Mouse (Mus musculus) ES-E14 (cell line): ENCODE measurements at regions not wholly inside any gene's neighbourhood (a gene's known extent, or its start where the extent isn't known, plus 50 kb on each side); places are given as distances from the start of the nearest gene placed in this dataset.
"Not testable (repeated sequence)": the region's sequence is repeated elsewhere in the genome, so short reads cannot be mapped to it uniquely, and the experiment has no call there.

Source experiments
- DNase-seq: peaks from one replicate; pipeline ENCODE4 v3.0.0-alpha.2; 2013; ENCODE audit warnings: low read depth, low spot score
- H3K27ac ChIP-seq: 2 replicates; pipeline ENCODE4 v1.5.1; 2012; ENCODE audit warnings: low read depth, mild to moderate bottlenecking, low read length, moderate library complexity, mixed read lengths; ENCODE audit not compliant: poor library complexity, insufficient read depth, severe bottlenecking
- H3K36me3 ChIP-seq: 2 replicates; pipeline ENCODE4 v1.6.1; 2012; ENCODE audit warnings: mild to moderate bottlenecking, low read length, moderate library complexity, mixed read lengths; ENCODE audit not compliant: control insufficient read depth, poor library complexity, insufficient read depth, severe bottlenecking
- H3K4me1 ChIP-seq, 2 experiments: fragments of 150-350 bp in 1 of 2; sonication (generic) in 1 of 2; 2 replicates each; pipeline ENCODE4 v1.6.1; 2012; ENCODE audit warnings: low read length in 2 of 2, mild to moderate bottlenecking in 1 of 2, mixed read lengths in 1 of 2; ENCODE audit not compliant: control insufficient read depth in 2 of 2, insufficient read depth in 2 of 2, poor library complexity in 1 of 2
- H3K4me3 ChIP-seq, 2 experiments: fragments of 150-350 bp in 1 of 2; sonication (generic) in 1 of 2; 2 replicates each; pipeline ENCODE4 v1.5.1; 2012; ENCODE audit warnings: low read length in 2 of 2, low read depth in 1 of 2, mild to moderate bottlenecking in 1 of 2, mixed read lengths in 1 of 2; ENCODE audit not compliant: insufficient read depth in 1 of 2, poor library complexity in 1 of 2, severe bottlenecking in 1 of 2
- H3K9ac ChIP-seq: 2 replicates; pipeline ENCODE4 v1.6.1; 2012; ENCODE audit warnings: low read depth, mild to moderate bottlenecking, low read length, mixed read lengths; ENCODE audit not compliant: poor library complexity, insufficient read depth, severe bottlenecking
- H3K9me3 ChIP-seq: fragments of 150-350 bp; sonication (generic); 2 replicates; pipeline ENCODE4 v1.6.1; 2012; ENCODE audit warnings: low read depth, mild to moderate bottlenecking, low read length; ENCODE audit not compliant: control insufficient read depth, insufficient read depth
- CHD2 ChIP-seq: IDR thresholded peaks from 2 replicates; pipeline ENCODE4 v1.6.1; 2014; ENCODE audit warnings: mild to moderate bottlenecking, low read depth, low read length, inconsistent platforms
- HCFC1 ChIP-seq: IDR thresholded peaks from 2 replicates; pipeline ENCODE4 v1.6.1; 2012; ENCODE audit warnings: low read length, inconsistent platforms, borderline replicate concordance; ENCODE audit not compliant: insufficient read depth
- MAFK ChIP-seq: IDR thresholded peaks from 2 replicates; pipeline ENCODE4 v1.6.1; 2014; ENCODE audit warnings: mild to moderate bottlenecking, low read depth, low read length, inconsistent platforms; ENCODE audit not compliant: insufficient read depth
- ZC3H11A ChIP-seq: IDR thresholded peaks from 2 replicates; pipeline ENCODE4 v1.6.1; 2012; ENCODE audit warnings: low read depth, mild to moderate bottlenecking, inconsistent platforms, low read length, borderline replicate concordance
- ZNF384 ChIP-seq: IDR thresholded peaks from 2 replicates; pipeline ENCODE4 v1.6.1; 2012; ENCODE audit warnings: low read depth, low read length, inconsistent platforms
- in situ Hi-C, 2 experiments: fragments of 600-800 bp; cut with MboI; formaldehyde crosslinking; loops; one replicate each; pipeline ENCODE4 v1.15.1; 2025; ENCODE audit warnings: low sequenced_read_pairs in 2 of 2, inconsistent platforms in 1 of 2; ENCODE audit not compliant: unreplicated experiment in 2 of 2

GRCm38 (mm10) chr2:129942824-129943223 is 69.3 kb upstream of the Tgm3 start:
- Histone ChIP-seq H3K9me3 (no peaks in the 10 kb centered on the region), H3K36me3 (no peaks in the 10 kb centered on the region), H3K4me1 (no peaks in the 10 kb centered on the region), H3K27ac (no peak overlapping the region), H3K4me3 (no peak overlapping the region), H3K9ac (no peak overlapping the region)
- in situ Hi-C loops, result no loop called here
- no peak for TF ChIP-seq CHD2
- TF ChIP-seq ZC3H11A, result no peak
- TF ChIP-seq HCFC1, result no peak
- no peak for TF ChIP-seq ZNF384
- TF ChIP-seq MAFK, result no peak
- DNase-seq, result no peak

GRCm38 (mm10) chr2:129947847-129948553 is 64.1 kb upstream of the Tgm3 start:
- H3K27ac ChIP-seq, result no peak overlapping the region
- peak overlapping the region; percentile 29 to 56; a peak in 3 of 4 replicates for H3K4me3 ChIP-seq
- in situ Hi-C loops, result no loop called here
- no peaks in the 10 kb centered on the region for H3K36me3 ChIP-seq
- H3K9ac ChIP-seq, result no peak overlapping the region
- DNase-seq, result no peak
- no peaks in the 10 kb centered on the region for H3K4me1 ChIP-seq
- H3K9me3 ChIP-seq, result no peaks in the 10 kb centered on the region
- no peak for TF ChIP-seq ZNF384
- TF ChIP-seq MAFK, result no peak
- no peak for TF ChIP-seq HCFC1
- TF ChIP-seq ZC3H11A, result no peak
- no peak for TF ChIP-seq CHD2

GRCm38 (mm10) chr2:129949786-129950185 is 62.4 kb upstream of the Tgm3 start:
- DNase-seq, result not testable (repeated sequence)

GRCm38 (mm10) chr2:129952486-129952885 is 59.7 kb upstream of the Tgm3 start:
- no peak overlapping the region for H3K9ac ChIP-seq
- H3K4me1 ChIP-seq, result no peaks in the 10 kb centered on the region
- in situ Hi-C loops, result no loop called here
- no peak overlapping the region for H3K27ac ChIP-seq
- no peaks in the 10 kb centered on the region for H3K36me3 ChIP-seq
- TF ChIP-seq MAFK, result no peak
- no peak for TF ChIP-seq CHD2
- TF ChIP-seq ZC3H11A, result no peak
- TF ChIP-seq ZNF384, result no peak
- TF ChIP-seq HCFC1, result no peak
- no peak for DNase-seq
- no peaks in the 10 kb centered on the region for H3K9me3 ChIP-seq
- H3K4me3 ChIP-seq, result no peak overlapping the region

More at GRCm38 (mm10) chr2:129949786-129950185, 62.4 kb upstream of the Tgm3 start:
- H3K36me3 ChIP-seq, in situ Hi-C loops, H3K27ac ChIP-seq, H3K4me1 ChIP-seq, H3K9ac ChIP-seq, H3K9me3 ChIP-seq, H3K4me3 ChIP-seq: not testable (repeated sequence)

- no peaks in the 10 kb centered on the region for H3K9me3 ChIP-seq
- no peaks in the 10 kb centered on the region for H3K36me3 ChIP-seq
- in situ Hi-C loops, result no loop called here
- H3K27ac ChIP-seq, result no peak overlapping the region
- H3K9ac ChIP-seq, result no peak overlapping the region
- no peak overlapping the region for H3K4me3 ChIP-seq
- TF ChIP-seq CHD2 (no peak), ZC3H11A (no peak), HCFC1 (no peak), MAFK (no peak), ZNF384 (no peak)
- DNase-seq, result no peak
- H3K4me1 ChIP-seq, result no peaks in the 10 kb centered on the region
Observed at GRCm38 (mm10) chr2:129955260-129955691, 56.9 kb upstream of the Tgm3 start.
